Mouse (Mus musculus) adrenal gland, postnatal 36 days (tissue): ENCODE measurements around the gene Cdc42ep4. TPM values are rescaled to one million over a fixed set of nuclear protein-coding genes. Genes with fewer than 3 reads are reported as not detected.

ENCODE experiments used
- DNase-seq, 2 experiments: peaks; one replicate each; pipeline ENCODE4 v3.0.0; 2021; ENCODE audit warnings: mixed read lengths in 1 of 2
- total RNA-seq, 2 experiments: library from RNA; stranded (reverse); gene quantifications; 2 replicates each; pipeline ENCODE4 v1.2.3; 2021

The Cdc42ep4 gene
- total RNA-seq, 2 experiments from 2014 or later: 128 to 136 TPM

DNA sequence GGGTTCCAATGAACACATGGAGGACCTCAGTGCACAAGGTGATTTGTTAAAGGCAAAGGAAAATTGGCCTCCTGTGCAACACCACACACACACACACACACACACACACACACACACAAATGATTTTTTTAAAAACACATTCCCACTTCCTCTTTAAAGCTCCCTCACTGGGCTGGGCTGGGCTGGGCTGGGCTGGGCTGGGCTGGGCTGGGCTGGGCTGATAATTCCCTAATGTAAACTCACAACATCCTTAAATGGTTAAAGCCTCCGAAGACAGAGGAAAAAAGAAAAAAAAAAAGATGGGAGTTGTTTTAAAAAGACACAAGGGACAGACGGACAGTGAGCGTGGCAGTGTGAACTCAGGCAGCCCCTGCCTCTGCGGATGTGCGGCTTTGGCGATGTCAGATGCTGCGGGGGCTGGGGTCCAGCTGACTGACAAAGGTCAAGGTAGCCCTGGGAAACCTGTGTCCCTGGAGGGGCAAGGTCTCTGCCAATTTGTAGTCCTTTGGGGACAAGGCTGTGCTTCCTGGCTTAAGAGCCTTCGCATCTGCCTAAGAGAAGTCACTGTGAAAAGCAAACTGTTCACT lies 26.3 kb upstream of the Cdc42ep4 start:
- no peak for DNase-seq

DNA sequence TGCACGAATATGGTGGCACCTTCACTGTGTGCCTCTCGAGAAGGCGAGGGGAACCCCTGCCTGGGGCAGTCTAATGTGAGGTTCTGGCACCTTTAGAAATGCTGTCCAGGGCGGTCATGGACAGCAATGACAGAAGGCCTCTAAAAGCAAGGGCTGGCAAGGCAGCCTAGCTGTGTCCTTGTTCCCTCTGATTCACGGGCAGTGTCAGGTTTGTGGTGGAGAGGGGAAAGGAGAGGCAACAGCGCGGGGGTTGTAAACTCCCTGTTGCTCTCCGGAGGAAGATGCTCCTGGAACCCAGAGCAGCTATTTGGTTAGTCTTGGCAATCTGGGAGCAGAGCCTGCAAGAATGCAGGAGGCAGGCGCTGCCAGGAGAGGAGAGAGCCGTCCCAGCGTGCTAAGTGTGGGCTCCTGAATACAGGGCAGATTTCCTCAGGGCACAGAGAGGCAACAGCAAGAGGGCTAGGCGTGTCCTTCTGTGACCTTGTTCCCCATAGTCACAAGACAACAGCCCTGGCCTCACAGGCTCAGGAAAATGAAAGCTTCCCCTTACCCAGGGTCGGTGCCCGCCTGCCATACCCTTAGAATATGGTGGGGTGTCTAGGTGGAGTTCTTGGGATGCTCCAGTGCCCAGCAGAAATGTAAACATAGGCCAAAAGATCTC lies 25.3 kb upstream of the Cdc42ep4 start:
- DNase-seq: peak; percentile 79 to 82

DNA sequence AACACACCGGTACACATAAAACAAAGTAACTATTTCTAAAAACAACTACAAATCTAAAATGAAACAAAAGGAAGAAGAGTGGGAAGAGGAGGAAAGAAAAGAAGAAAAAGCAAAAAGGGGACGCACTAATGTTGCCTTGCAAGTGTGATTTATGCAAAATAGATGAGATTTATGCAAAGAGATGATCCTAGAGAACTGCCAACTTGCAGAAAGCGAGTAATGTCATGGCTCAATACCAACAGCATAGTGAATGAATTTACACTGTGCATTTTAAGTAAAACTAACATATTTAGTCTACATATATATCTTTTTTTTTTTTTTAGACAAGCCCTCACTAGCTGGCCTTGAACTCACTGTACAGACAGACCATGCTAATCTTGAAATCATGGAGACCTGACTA lies 23.1 kb upstream of the Cdc42ep4 start:
- DNase-seq: no peak

DNA sequence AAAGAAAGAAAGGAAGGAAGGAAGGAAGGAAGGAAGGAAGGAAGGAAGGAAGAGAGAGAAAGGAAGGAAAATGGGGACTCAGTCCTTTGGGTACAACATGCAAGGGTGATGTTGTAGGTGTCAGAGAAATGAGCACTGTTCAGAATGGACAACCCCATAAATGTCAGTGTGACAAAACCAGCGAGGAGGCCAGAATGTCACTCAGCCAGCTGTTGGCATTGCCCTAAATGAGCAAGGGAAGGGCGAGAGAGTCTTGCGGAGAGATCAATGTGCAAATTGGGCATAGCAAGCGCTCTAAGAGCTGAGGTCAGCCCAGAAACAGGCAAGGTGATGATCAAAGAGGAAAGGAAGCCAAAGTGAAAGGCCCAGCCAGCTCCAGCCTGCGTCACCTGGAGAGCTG lies 21.5 kb upstream of the Cdc42ep4 start:
- DNase-seq: peak in 1 of 2 experiments; percentile 64

DNA sequence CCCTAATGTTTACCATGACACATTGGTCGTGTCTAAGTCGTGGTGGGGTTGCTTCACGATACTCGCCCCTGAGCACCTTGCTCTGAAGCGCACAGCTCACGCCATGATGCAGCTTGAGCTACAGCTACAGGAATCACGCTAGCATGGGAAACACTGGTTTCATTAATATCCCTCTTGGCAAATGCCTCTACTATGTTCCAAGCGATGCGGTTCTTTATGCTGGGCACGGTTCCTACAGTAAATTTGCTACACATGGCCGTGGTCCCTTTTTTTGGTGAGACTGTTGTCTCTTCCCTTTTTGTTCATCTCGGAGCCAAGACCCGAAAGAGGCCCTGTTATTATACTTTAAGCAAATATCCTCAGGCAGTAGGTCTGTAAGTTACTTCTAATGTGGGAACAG lies 19.5 kb upstream of the Cdc42ep4 start:
- DNase-seq: no peak

DNA sequence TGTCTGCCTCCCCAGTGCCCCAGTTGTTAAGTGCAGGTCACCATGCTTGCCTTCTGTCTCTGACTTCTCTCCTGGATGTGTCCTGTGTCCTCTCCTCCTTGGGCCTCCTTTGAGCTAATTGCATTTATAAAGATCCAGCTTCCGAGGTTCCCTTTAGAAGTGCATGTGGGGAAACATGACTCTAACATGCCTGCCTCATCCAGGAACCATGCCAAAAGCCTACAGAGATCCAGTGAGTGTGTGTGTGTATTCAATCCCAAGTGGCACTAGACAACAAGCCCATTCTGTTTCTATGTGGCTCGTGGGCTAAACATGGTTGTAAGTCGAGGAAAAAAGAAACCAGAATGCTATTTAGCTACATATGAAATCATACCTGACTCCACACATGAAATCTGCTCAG lies 16.7 kb upstream of the Cdc42ep4 start:
- DNase-seq: no peak

DNA sequence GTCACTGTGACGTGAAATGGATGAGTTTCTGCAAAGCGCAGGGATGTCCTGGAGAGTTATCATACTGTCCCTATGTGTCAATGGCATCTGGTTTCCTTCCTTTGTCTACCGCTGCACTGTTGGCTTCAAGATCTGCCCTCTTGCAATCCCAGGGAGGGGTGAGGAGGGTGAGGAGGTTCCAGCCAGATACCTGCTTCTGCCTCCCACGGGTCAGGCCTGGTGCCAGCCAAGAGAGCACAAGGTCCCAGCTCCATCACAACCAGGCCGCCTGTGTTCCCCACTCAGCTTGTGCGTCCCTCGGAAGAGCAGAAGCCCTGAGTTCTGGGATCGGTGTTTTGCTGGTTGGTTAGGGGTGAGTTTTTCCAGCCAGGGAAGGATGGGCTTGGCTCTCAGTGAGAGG lies 15.6 kb upstream of the Cdc42ep4 start:
- DNase-seq: no peak

- DNase-seq: no peak
These were observed 14.8 kb upstream of the Cdc42ep4 start for GRCm38 (mm10) chr11:113766284-113766985.

- DNase-seq: no peak
These were observed 12.6 kb upstream of the Cdc42ep4 start for GRCm38 (mm10) chr11:113764132-113764849.

DNA sequence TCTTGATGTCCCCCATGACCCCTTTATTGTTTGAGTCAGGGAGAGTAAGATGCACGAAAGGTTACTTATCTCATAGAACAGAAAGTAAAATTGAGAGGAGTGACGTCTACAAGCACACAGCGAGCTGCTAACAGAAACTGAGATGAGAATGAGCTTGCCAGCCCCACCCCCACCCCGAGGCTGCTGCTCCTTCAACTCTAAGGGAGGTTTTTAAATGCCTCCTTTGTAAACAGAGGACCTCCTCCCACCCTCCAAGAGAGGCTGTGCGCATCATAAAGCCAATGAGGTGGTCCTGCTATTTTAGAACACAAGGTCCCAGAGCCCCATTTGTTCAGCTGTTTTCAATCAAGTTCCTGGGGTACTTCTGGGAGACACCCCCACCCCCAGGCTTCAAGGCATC lies 11.8 kb upstream of the Cdc42ep4 start:
- DNase-seq: no peak

- no peak for DNase-seq
These were observed 10.6 kb upstream of the Cdc42ep4 start for GRCm38 (mm10) chr11:113762136-113762797.

DNA sequence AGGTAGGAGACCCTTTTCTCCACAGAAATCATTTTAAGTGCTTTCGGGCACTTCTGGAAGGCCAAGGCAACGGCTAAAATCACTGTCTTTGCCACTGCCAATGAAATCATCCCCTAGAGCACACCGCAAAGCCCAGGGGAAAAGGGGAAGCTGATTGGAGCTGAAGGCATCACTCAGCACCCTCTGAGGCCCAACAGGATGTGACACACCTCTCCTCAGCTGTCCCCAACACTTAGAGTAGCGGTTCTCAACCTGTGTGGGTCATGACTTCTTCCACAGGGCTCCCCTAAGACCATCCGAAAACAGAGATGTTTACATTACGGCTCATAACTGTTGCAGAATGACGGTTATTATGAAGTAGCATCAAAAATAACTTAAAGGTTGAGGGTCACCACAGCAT lies 10.0 kb upstream of the Cdc42ep4 start:
- no peak for DNase-seq

GRCm38 (mm10) chr11:113760476-113760875 lies 8.8 kb upstream of the Cdc42ep4 start:
- peak; percentile 72 to 80 for DNase-seq

DNA sequence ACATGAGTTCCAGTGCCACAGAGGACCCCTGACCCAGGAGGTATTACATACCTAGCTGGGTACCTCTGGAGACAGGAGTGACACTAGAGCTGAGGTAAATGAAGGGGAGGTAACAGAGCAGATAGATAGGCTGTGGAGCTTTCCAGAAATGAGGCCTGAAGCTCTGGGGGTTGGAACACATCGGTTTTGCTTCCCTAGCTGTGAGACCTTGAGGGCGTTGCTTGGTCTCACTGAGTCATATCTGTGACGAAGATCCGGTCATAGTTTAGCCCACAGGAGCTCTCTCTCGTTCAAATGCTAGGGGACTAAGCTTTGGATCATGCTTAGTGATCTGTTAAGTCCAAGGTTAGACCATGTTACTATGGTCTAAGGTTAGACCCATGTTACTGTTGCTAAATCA lies 7.2 kb upstream of the Cdc42ep4 start:
- no peak for DNase-seq

DNA sequence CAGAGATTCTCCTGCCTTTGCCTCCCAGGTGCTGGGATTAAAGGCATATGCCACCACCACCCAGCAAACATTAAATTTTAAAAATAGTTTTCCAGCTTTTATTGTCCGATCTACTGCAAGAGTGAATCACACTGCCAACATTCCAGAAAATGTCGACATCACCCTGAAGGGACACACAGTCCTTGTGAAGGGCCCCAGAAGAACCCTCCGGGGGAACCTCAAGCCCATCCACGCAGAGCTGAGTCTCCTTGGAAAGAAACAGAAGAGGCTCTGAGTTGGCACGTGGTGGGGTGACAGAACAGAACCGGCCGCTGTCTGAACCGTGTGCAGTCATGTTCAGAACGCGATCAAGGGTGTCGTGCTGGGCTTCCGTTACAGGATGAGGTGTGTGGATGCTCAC lies 4.9 kb upstream of the Cdc42ep4 start:
- no peak for DNase-seq

DNA sequence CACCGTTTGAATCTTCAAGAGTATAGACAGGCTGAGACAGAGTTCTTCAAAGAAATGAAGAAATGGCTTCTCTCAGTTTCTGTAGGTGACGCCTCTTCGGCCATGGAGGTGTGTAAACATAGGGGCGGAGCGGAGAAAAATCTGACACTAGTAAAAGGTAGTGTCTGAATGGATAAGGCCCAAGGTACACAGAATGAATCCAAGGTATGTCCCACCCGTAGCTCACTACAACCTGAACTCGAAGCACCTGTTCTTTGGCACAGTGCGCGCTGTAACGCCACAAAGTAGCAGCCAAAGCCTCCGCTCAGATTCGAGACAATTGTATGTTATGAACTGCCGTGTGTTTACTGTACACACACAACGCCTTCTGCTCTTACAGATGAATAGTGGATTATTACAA lies 4.2 kb upstream of the Cdc42ep4 start:
- DNase-seq: no peak

DNA sequence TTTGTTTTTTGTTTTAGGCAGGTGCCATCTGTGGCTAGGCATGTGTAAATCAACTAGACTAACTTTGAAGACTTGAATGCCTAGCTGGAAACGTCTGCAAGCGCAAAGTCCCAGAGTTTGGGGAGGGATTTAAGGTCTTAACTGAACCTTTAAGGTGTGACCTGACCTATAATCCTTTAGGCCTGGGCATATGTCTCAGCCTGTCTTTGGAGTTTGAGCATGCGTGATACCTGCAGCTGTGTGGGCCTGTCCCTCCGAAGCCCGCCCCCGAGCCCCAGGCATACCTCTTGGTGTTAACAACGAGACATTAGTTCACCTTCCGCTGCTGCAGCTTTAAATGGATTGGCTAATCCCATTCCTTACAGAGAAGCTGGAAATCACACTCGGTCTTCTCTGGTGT lies 3.2 kb upstream of the Cdc42ep4 start:
- no peak for DNase-seq

- DNase-seq: no peak
These were observed 1.2 kb upstream of the Cdc42ep4 start for GRCm38 (mm10) chr11:113752685-113753430.

GRCm38 (mm10) chr11:113752158-113752661 lies 529 bp upstream of the Cdc42ep4 start:
- DNase-seq: no peak

DNA sequence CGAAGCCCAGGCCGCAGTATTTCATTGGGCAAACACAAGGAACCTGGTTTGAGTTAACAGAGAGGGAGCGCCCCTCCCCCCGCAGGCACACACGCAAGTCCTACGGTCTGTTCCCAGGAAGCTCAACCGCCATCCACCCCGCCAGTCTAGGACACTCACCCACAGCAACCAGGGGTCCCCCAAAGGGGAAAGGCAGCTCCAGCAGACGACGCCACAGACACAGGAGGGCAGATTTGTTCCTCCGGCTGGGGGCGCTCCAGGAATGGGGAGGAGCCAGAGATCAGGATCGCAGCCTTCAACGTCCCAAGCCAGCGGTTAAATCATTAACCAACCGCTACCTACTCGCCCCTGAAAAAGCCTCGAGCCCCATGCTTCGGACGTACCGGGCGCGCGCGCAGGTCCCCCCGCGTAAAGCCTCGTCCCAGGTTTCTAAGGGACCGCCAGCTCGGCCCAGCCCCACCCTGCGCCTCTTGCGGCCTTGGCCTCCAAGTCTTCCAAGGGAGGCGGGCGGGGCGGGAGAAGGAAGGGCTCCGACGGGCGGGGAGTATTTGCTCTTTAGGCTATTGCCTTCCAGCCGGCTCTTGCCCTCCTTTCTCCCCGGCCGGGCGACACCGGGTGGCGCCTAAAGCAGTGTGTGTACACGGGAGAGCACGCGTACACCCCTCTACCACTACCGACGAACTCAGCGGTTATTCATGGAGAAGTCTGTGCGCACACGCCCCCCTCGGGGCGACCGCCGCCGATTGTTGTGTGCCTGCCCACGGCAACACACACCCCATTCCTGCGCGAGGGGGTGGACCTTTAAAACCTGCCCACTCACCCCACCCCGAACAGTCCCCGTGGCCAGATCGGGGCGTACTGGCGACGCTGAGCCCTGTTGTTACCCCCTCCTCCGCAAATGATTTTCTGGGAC lies 854 bp downstream of the Cdc42ep4 start:
- peak; percentile 80 to 87 for DNase-seq
